Mouse (Mus musculus): ENCODE measurements around the gene Svep1. TPM values are rescaled to one million over a fixed set of nuclear protein-coding genes. Genes with fewer than 3 reads are reported as not detected.

The Svep1 gene
- total RNA-seq, 1 experiment from 2014 or later = 0.10 TPM

- no peak for ATAC-seq (replicated peaks in 1 of 2; ENCODE audit: insufficient read depth in 1 of 2, low FRiP score in 2 of 2, low TSS enrichment in 1 of 2, low read depth in 1 of 2, poor library complexity in 2 of 2, severe bottlenecking in 2 of 2)
Observed at GRCm38 (mm10) chr4:58183897-58184296, 22.8 kb downstream of the Svep1 start.

- ATAC-seq (replicated peaks in 1 of 2; ENCODE audit: insufficient read depth in 1 of 2, low FRiP score in 2 of 2, low TSS enrichment in 1 of 2, low read depth in 1 of 2, poor library complexity in 2 of 2, severe bottlenecking in 2 of 2) = no peak
Observed at GRCm38 (mm10) chr4:58178489-58178888, 28.2 kb downstream of the Svep1 start.

- no peak for ATAC-seq (replicated peaks in 1 of 2; ENCODE audit: insufficient read depth in 1 of 2, low FRiP score in 2 of 2, low TSS enrichment in 1 of 2, low read depth in 1 of 2, poor library complexity in 2 of 2, severe bottlenecking in 2 of 2)
Observed at GRCm38 (mm10) chr4:58177256-58177655, 29.4 kb downstream of the Svep1 start.

GRCm38 (mm10) chr4:58174435-58174987 is 32.1 kb downstream of the Svep1 start:
- ATAC-seq (replicated peaks in 1 of 2; ENCODE audit: insufficient read depth in 1 of 2, low FRiP score in 2 of 2, low TSS enrichment in 1 of 2, low read depth in 1 of 2, poor library complexity in 2 of 2, severe bottlenecking in 2 of 2) = no peak

- ATAC-seq (replicated peaks in 1 of 2; ENCODE audit: insufficient read depth in 1 of 2, low FRiP score in 2 of 2, low TSS enrichment in 1 of 2, low read depth in 1 of 2, poor library complexity in 2 of 2, severe bottlenecking in 2 of 2) = no peak
Observed at GRCm38 (mm10) chr4:58173401-58173800, 33.3 kb downstream of the Svep1 start.

GRCm38 (mm10) chr4:58170430-58170829 is 36.2 kb downstream of the Svep1 start:
- ATAC-seq (replicated peaks in 1 of 2; ENCODE audit: insufficient read depth in 1 of 2, low FRiP score in 2 of 2, low TSS enrichment in 1 of 2, low read depth in 1 of 2, poor library complexity in 2 of 2, severe bottlenecking in 2 of 2) = no peak

GRCm38 (mm10) chr4:58169918-58170317 is 36.7 kb downstream of the Svep1 start:
- no peak for ATAC-seq (replicated peaks in 1 of 2; ENCODE audit: insufficient read depth in 1 of 2, low FRiP score in 2 of 2, low TSS enrichment in 1 of 2, low read depth in 1 of 2, poor library complexity in 2 of 2, severe bottlenecking in 2 of 2)

GRCm38 (mm10) chr4:58168366-58168765 is 38.3 kb downstream of the Svep1 start:
- ATAC-seq (replicated peaks in 1 of 2; ENCODE audit: insufficient read depth in 1 of 2, low FRiP score in 2 of 2, low TSS enrichment in 1 of 2, low read depth in 1 of 2, poor library complexity in 2 of 2, severe bottlenecking in 2 of 2) = no peak

- ATAC-seq (replicated peaks in 1 of 2; ENCODE audit: insufficient read depth in 1 of 2, low FRiP score in 2 of 2, low TSS enrichment in 1 of 2, low read depth in 1 of 2, poor library complexity in 2 of 2, severe bottlenecking in 2 of 2) = no peak
Observed at GRCm38 (mm10) chr4:58165711-58166110, 40.9 kb downstream of the Svep1 start.

GRCm38 (mm10) chr4:58161901-58162300 is 44.8 kb downstream of the Svep1 start:
- ATAC-seq (replicated peaks in 1 of 2; ENCODE audit: insufficient read depth in 1 of 2, low FRiP score in 2 of 2, low TSS enrichment in 1 of 2, low read depth in 1 of 2, poor library complexity in 2 of 2, severe bottlenecking in 2 of 2) = no peak

GRCm38 (mm10) chr4:58159564-58159963 is 47.1 kb downstream of the Svep1 start:
- ATAC-seq (replicated peaks in 1 of 2; ENCODE audit: insufficient read depth in 1 of 2, low FRiP score in 2 of 2, low TSS enrichment in 1 of 2, low read depth in 1 of 2, poor library complexity in 2 of 2, severe bottlenecking in 2 of 2) = no peak

GRCm38 (mm10) chr4:58150301-58150700 is 56.4 kb downstream of the Svep1 start:
- ATAC-seq (replicated peaks in 1 of 2; ENCODE audit: insufficient read depth in 1 of 2, low FRiP score in 2 of 2, low TSS enrichment in 1 of 2, low read depth in 1 of 2, poor library complexity in 2 of 2, severe bottlenecking in 2 of 2) = no peak

- ATAC-seq (replicated peaks in 1 of 2; ENCODE audit: insufficient read depth in 1 of 2, low FRiP score in 2 of 2, low TSS enrichment in 1 of 2, low read depth in 1 of 2, poor library complexity in 2 of 2, severe bottlenecking in 2 of 2) = no peak
Observed at GRCm38 (mm10) chr4:58149186-58149585, 57.5 kb downstream of the Svep1 start.

- ATAC-seq (replicated peaks in 1 of 2; ENCODE audit: insufficient read depth in 1 of 2, low FRiP score in 2 of 2, low TSS enrichment in 1 of 2, low read depth in 1 of 2, poor library complexity in 2 of 2, severe bottlenecking in 2 of 2) = no peak
Observed at GRCm38 (mm10) chr4:58148547-58148946, 58.1 kb downstream of the Svep1 start.

GRCm38 (mm10) chr4:58146676-58147075 is 60.0 kb downstream of the Svep1 start:
- ATAC-seq (replicated peaks in 1 of 2; ENCODE audit: insufficient read depth in 1 of 2, low FRiP score in 2 of 2, low TSS enrichment in 1 of 2, low read depth in 1 of 2, poor library complexity in 2 of 2, severe bottlenecking in 2 of 2) = no peak

GRCm38 (mm10) chr4:58139764-58140556 is 66.7 kb downstream of the Svep1 start:
- no peak for ATAC-seq (replicated peaks in 1 of 2; ENCODE audit: insufficient read depth in 1 of 2, low FRiP score in 2 of 2, low TSS enrichment in 1 of 2, low read depth in 1 of 2, poor library complexity in 2 of 2, severe bottlenecking in 2 of 2)

GRCm38 (mm10) chr4:58139241-58139640 is 67.4 kb downstream of the Svep1 start:
- no peak for ATAC-seq (replicated peaks in 1 of 2; ENCODE audit: insufficient read depth in 1 of 2, low FRiP score in 2 of 2, low TSS enrichment in 1 of 2, low read depth in 1 of 2, poor library complexity in 2 of 2, severe bottlenecking in 2 of 2)

GRCm38 (mm10) chr4:58133610-58134309 is 72.9 kb downstream of the Svep1 start:
- ATAC-seq (replicated peaks in 1 of 2; ENCODE audit: insufficient read depth in 1 of 2, low FRiP score in 2 of 2, low TSS enrichment in 1 of 2, low read depth in 1 of 2, poor library complexity in 2 of 2, severe bottlenecking in 2 of 2) = no peak

Measured in hematopoietic stem cell, adult 5-6 weeks (primary cell).